Mouse (Mus musculus) limb, embryonic 13.5 days (tissue): ENCODE data around the gene Abca13. TPM values are rescaled to one million over a fixed set of nuclear protein-coding genes. Genes with fewer than 3 reads are reported as not detected.
"Not testable (repeated sequence)": the region's sequence is repeated elsewhere in the genome, so short reads cannot be mapped to it uniquely, and the experiment has no call there.

Source experiments
- ATAC-seq: fragments of 200-750 bp; cut with Nextera tagmentation; 2 replicates; pipeline ENCODE4 v1.8.0; 2017; ENCODE audit warnings: low read depth, moderate number of reproducible peaks, moderate TSS enrichment; ENCODE audit not compliant: low FRiP score
- H3K27ac ChIP-seq: fragments of 300-500 bp; sonication (generic); 2 replicates; pipeline ENCODE4 v1.5.1; 2015; ENCODE audit warnings: inconsistent platforms, mild to moderate bottlenecking, moderate library complexity
- H3K27me3 ChIP-seq: fragments of 300-500 bp; sonication (generic); 2 replicates; pipeline ENCODE4 v1.6.1; 2015; ENCODE audit warnings: mild to moderate bottlenecking, inconsistent platforms
- H3K36me3 ChIP-seq: fragments of 300-500 bp; sonication (generic); 2 replicates; pipeline ENCODE4 v1.6.1; 2015; ENCODE audit warnings: inconsistent platforms, mild to moderate bottlenecking, moderate library complexity
- H3K4me1 ChIP-seq: fragments of 300-500 bp; sonication (generic); 2 replicates; pipeline ENCODE4 v1.6.1; 2015; ENCODE audit warnings: inconsistent platforms
- H3K4me2 ChIP-seq: fragments of 300-500 bp; sonication (generic); replicated peaks from 2 replicates; pipeline ENCODE4 v1.6.1; 2015; ENCODE audit warnings: inconsistent platforms, mild to moderate bottlenecking, moderate library complexity
- H3K4me3 ChIP-seq: fragments of 300-500 bp; sonication (generic); 2 replicates; pipeline ENCODE4 v1.5.1; 2015; ENCODE audit warnings: moderate library complexity, mild to moderate bottlenecking, inconsistent platforms
- H3K9ac ChIP-seq: fragments of 300-500 bp; sonication (generic); 2 replicates; pipeline ENCODE4 v1.6.1; 2015; ENCODE audit warnings: mild to moderate bottlenecking, inconsistent platforms
- H3K9me3 ChIP-seq: fragments of 300-500 bp; sonication (generic); 2 replicates; pipeline ENCODE4 v1.6.1; 2016; ENCODE audit warnings: inconsistent platforms
- WGBS: fragments of 180-500 bp; shearing (Covaris S2); methylation state at CpG from one replicate; pipeline ENCODE4 v1.1.7; 2015; 5-methylcytosine and 5-hydroxymethylcytosine counted together
- polyA plus RNA-seq: library from polyadenylated mRNA; unstranded; fragments of >200 nt; fragmentation: Nextera tagmentation; extraction: Ambion mirVana; gene quantifications from 2 replicates; pipeline ENCODE4 v1.2.1, GENCODE M21; 2015

Gene Abca13
- polyA plus RNA-seq, 1 experiment from 2014 or later = 0.03 TPM

- H3K4me1 ChIP-seq = no peaks in the 10 kb centered on the region
- no peak overlapping the region for H3K27ac ChIP-seq
- ATAC-seq = no peak
- no peaks in the 10 kb centered on the region for H3K36me3 ChIP-seq
- no peaks in the 10 kb centered on the region for H3K9me3 ChIP-seq
- H3K9ac ChIP-seq = no peak overlapping the region
- H3K27me3 ChIP-seq = no peaks in the 10 kb centered on the region
- H3K4me3 ChIP-seq = no peak overlapping the region
- WGBS = 50% methylated on average over 8 of the region's 8 CpGs
- no peak overlapping the region for H3K4me2 ChIP-seq
Observed at GRCm38 (mm10) chr11:9210707-9211106, 19.0 kb downstream of the Abca13 start.

- no peaks in the 10 kb centered on the region for H3K9me3 ChIP-seq
- no peaks in the 10 kb centered on the region for H3K36me3 ChIP-seq
- H3K4me2 ChIP-seq = no peak overlapping the region
- H3K27me3 ChIP-seq = no peaks in the 10 kb centered on the region
- ATAC-seq = no peak
- H3K27ac ChIP-seq = no peak overlapping the region
- H3K4me3 ChIP-seq = no peak overlapping the region
- no peak overlapping the region for H3K9ac ChIP-seq
- WGBS = 80% methylated on average over 9 of the region's 9 CpGs
- no peaks in the 10 kb centered on the region for H3K4me1 ChIP-seq
Observed at GRCm38 (mm10) chr11:9213580-9213979, 21.8 kb downstream of the Abca13 start.

GRCm38 (mm10) chr11:9216252-9216651 lies 24.5 kb downstream of the Abca13 start:
- peak; percentile 54; the same call in 1 of the 2 replicates for ATAC-seq
- H3K4me1 ChIP-seq = no peaks in the 10 kb centered on the region
- H3K4me2 ChIP-seq = no peak overlapping the region
- no peak overlapping the region for H3K4me3 ChIP-seq
- no peak overlapping the region for H3K9ac ChIP-seq
- H3K36me3 ChIP-seq = no peaks in the 10 kb centered on the region
- no peaks in the 10 kb centered on the region for H3K9me3 ChIP-seq
- no peak overlapping the region for H3K27ac ChIP-seq
- no peaks in the 10 kb centered on the region for H3K27me3 ChIP-seq
- WGBS = 20% methylated on average over 4 of the region's 4 CpGs

DNA sequence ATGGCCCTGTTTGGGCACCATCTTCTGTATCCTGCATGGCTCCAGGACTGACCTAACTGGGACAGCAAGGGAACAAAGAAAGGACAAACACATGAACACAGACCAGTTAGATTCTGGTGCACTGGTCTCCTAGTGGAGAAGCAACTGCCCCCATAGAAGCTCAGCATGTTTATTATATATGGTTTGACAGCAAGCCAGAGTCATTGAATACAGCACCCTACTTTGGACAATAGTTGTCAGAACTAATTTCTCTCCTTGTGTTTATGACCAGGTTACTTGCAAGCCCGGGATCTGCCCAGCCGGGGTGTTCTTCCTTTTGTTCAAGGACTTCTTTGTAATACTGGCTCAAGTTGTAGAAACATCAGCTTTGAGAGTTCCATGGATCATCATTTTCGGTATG lies 28.8 kb downstream of the Abca13 start:
- H3K27ac ChIP-seq = no peak overlapping the region
- no peak for ATAC-seq
- no peak overlapping the region for H3K4me3 ChIP-seq
- H3K27me3 ChIP-seq = no peaks in the 10 kb centered on the region
- WGBS = 88% methylated on average over 3 of the region's 3 CpGs
- H3K4me1 ChIP-seq = no peaks in the 10 kb centered on the region
- no peaks in the 10 kb centered on the region for H3K9me3 ChIP-seq
- H3K9ac ChIP-seq = no peak overlapping the region
- H3K36me3 ChIP-seq = no peaks in the 10 kb centered on the region
- no peak overlapping the region for H3K4me2 ChIP-seq

GRCm38 (mm10) chr11:9221646-9222045 lies 29.9 kb downstream of the Abca13 start:
- no peak for ATAC-seq
- H3K4me2 ChIP-seq = no peak overlapping the region
- H3K9ac ChIP-seq = no peak overlapping the region
- WGBS = 91% methylated on average over 1 of the region's 1 CpGs
- no peaks in the 10 kb centered on the region for H3K27me3 ChIP-seq
- H3K9me3 ChIP-seq = no peaks in the 10 kb centered on the region
- no peaks in the 10 kb centered on the region for H3K4me1 ChIP-seq
- no peaks in the 10 kb centered on the region for H3K36me3 ChIP-seq
- H3K4me3 ChIP-seq = no peak overlapping the region
- no peak overlapping the region for H3K27ac ChIP-seq

DNA sequence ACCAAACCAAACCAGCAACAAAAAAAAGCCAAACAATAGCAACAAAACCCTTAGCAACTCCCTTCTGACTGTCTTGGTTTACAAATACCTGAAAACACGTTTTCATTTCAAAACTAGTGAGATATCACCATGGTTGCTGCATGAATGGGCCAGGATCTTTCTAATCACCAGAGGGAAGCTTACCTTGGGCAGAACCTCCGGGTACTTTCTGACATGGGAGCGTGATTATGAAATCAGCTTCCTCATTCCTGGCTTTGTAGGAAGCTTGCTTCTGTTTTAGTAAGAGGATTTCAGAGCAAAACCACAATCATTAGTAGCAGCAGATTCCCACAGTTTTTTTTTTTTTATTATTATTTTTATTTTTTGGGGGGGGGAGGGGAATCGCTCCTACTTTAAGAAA lies 34.7 kb downstream of the Abca13 start:
- Histone ChIP-seq H3K9me3 (no peaks in the 10 kb centered on the region), H3K9ac (no peak overlapping the region), H3K4me3 (no peak overlapping the region), H3K4me2 (no peak overlapping the region), H3K27ac (no peak overlapping the region), H3K4me1 (no peaks in the 10 kb centered on the region), H3K27me3 (no peaks in the 10 kb centered on the region), H3K36me3 (no peaks in the 10 kb centered on the region)
- ATAC-seq = no peak
- 82% methylated on average over 4 of the region's 4 CpGs for WGBS

- H3K36me3 ChIP-seq, H3K4me3 ChIP-seq, ATAC-seq: not testable (repeated sequence)
Observed at GRCm38 (mm10) chr11:9249627-9250026, 57.9 kb downstream of the Abca13 start.

DNA sequence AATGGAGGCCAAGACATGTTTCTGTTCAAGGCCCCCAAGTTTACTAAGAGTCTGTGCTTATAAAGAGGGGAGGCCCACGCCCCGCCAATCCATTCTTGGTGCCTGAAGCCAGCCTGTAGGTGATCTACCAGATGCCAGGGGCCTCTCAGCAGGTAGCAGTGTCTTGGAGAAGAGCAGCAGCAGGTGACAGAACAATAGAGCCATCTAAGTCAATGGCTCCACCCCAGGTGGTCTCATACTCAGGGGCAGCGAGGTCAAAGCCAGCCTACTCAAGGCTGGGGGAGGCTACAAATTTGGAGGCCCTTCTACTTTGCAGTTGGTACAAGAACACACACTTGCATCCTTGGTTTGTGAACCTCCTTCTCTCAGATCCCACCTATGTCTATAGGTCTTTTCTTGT lies 71.3 kb downstream of the Abca13 start:
- not testable (repeated sequence) for H3K36me3 ChIP-seq, H3K27me3 ChIP-seq, H3K9me3 ChIP-seq, H3K4me2 ChIP-seq, H3K9ac ChIP-seq, H3K27ac ChIP-seq, H3K4me1 ChIP-seq, H3K4me3 ChIP-seq, ATAC-seq
- WGBS = 55% methylated on average over 3 of the region's 3 CpGs

More at GRCm38 (mm10) chr11:9249627-9250026, 57.9 kb downstream of the Abca13 start:
- WGBS = 90% methylated on average over 5 of the region's 5 CpGs
- H3K4me2 ChIP-seq, H3K9me3 ChIP-seq, H3K4me1 ChIP-seq, H3K9ac ChIP-seq, H3K27me3 ChIP-seq, H3K27ac ChIP-seq: not testable (repeated sequence)

DNA sequence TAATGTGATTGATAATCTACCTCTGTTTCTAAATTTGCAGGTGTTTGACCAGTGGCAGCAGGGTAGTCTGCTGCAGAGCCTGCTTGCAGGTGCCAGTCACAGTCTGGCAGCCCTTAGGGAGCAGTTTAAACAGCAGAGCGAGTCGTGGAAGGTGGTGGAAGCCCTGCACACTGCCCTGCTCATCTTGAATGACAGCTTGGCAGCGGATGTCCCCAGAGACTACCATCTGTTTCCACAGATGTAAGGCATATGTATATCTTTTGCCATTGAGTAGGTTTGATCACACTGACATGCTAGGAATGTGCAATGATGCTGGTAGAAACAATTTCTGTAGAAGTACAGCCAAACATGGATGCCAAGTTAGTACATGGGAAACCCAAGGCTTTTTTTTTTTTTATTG lies 77.3 kb downstream of the Abca13 start:
- Histone ChIP-seq H3K36me3 (no peaks in the 10 kb centered on the region), H3K4me2 (no peak overlapping the region), H3K9me3 (no peaks in the 10 kb centered on the region), H3K27me3 (no peaks in the 10 kb centered on the region), H3K9ac (no peak overlapping the region), H3K4me3 (no peak overlapping the region), H3K4me1 (no peaks in the 10 kb centered on the region), H3K27ac (no peak overlapping the region)
- ATAC-seq = no peak
- 77% methylated on average over 3 of the region's 3 CpGs for WGBS

GRCm38 (mm10) chr11:9285204-9285603 lies 93.5 kb downstream of the Abca13 start:
- ATAC-seq = no peak
- Histone ChIP-seq H3K36me3 (no peaks in the 10 kb centered on the region), H3K4me3 (no peak overlapping the region), H3K9ac (no peak overlapping the region), H3K27ac (no peak overlapping the region), H3K4me1 (no peaks in the 10 kb centered on the region), H3K4me2 (no peak overlapping the region), H3K9me3 (no peaks in the 10 kb centered on the region), H3K27me3 (no peaks in the 10 kb centered on the region)
- WGBS = 84% methylated on average over 3 of the region's 3 CpGs

DNA sequence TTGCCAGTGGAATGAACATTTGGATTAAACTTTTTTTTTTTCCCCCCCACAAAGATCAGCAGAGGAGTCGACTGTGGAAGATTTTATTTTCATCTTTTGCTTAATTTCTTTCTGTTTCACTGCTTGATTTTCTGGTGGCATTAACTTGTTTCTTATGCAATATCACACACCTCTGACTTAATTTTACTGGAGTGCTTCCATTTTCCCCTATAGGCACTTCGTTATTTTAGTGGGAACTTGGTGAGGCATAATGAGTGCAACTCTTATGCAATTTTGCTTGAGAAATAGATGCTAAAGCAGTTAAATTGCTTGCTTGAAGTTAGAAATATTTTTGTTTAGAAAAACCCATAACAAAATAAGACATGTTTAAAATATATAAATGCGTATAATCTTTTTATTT lies 94.0 kb downstream of the Abca13 start:
- H3K27ac ChIP-seq = no peak overlapping the region
- no peak overlapping the region for H3K9ac ChIP-seq
- ATAC-seq = no peak
- no peaks in the 10 kb centered on the region for H3K9me3 ChIP-seq
- no peaks in the 10 kb centered on the region for H3K27me3 ChIP-seq
- no peaks in the 10 kb centered on the region for H3K36me3 ChIP-seq
- no peaks in the 10 kb centered on the region for H3K4me1 ChIP-seq
- WGBS = 85% methylated on average over 3 of the region's 3 CpGs
- no peak overlapping the region for H3K4me2 ChIP-seq
- H3K4me3 ChIP-seq = no peak overlapping the region

DNA sequence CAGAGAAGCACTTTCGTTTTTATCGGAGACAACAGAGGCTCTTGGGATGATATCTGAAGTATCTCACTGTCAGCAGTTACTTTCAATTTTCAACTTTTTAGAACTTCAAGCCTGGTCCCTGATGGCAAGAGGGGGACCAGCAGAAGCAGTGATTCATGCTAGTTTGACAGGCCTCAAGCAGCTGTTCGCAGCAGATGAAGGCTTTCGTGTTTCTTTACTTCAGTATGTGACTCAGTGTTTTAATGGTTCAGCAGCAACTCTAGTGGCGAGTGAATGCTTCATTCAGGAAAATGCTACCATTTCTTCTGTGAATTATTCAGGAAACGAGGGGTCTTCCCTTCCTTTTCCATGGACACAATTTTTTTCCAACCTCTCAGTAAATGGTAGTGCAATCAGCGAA lies 99.4 kb downstream of the Abca13 start:
- WGBS = 76% methylated on average over 7 of the region's 7 CpGs
- no peaks in the 10 kb centered on the region for H3K9me3 ChIP-seq

GRCm38 (mm10) chr11:9299615-9300014 lies 107.9 kb downstream of the Abca13 start:
- H3K4me1 ChIP-seq = no peaks in the 10 kb centered on the region
- no peak overlapping the region for H3K4me2 ChIP-seq
- H3K9me3 ChIP-seq = no peaks in the 10 kb centered on the region
- H3K27me3 ChIP-seq = no peaks in the 10 kb centered on the region
- no peak overlapping the region for H3K9ac ChIP-seq
- H3K27ac ChIP-seq = no peak overlapping the region
- ATAC-seq = no peak
- no peaks in the 10 kb centered on the region for H3K36me3 ChIP-seq
- no peak overlapping the region for H3K4me3 ChIP-seq
- 45% methylated on average over 1 of the region's 1 CpGs for WGBS

More for the DNA sequence above, 99.4 kb downstream of the Abca13 start:
- Histone ChIP-seq H3K27me3 (no peaks in the 10 kb centered on the region), H3K4me3 (no peak overlapping the region), H3K27ac (no peak overlapping the region), H3K36me3 (no peaks in the 10 kb centered on the region), H3K4me1 (no peaks in the 10 kb centered on the region), H3K9ac (no peak overlapping the region), H3K4me2 (no peak overlapping the region)
- ATAC-seq = no peak
